Mouse (Mus musculus) limb, embryonic 14.5 days (tissue): ENCODE results near the gene Agtrap. TPM values are rescaled to one million over a fixed set of nuclear protein-coding genes. Genes with fewer than 3 reads are reported as not detected.

Experiments
- ATAC-seq: fragments of 200-750 bp; cut with Nextera tagmentation; 2 replicates; pipeline ENCODE4 v1.8.0; 2017; ENCODE audit warnings: low read depth, moderate number of reproducible peaks, moderate TSS enrichment; ENCODE audit not compliant: low FRiP score
- DNase-seq: peaks from one replicate; pipeline ENCODE4 v3.0.0-alpha.2; 2015; ENCODE audit warnings: low spot score
- H3K27ac ChIP-seq: fragments of 300-500 bp; sonication (generic); replicated peaks from 2 replicates; pipeline ENCODE4 v1.5.1; 2014; ENCODE audit warnings: low read depth, mild to moderate bottlenecking, low read length, moderate library complexity, mixed read lengths
- H3K27me3 ChIP-seq: fragments of 300-500 bp; sonication (generic); 2 replicates; pipeline ENCODE4 v1.6.1; 2014; ENCODE audit warnings: low read length, mixed read lengths; ENCODE audit not compliant: control insufficient read depth, insufficient read depth
- H3K36me3 ChIP-seq: fragments of 300-500 bp; sonication (generic); 2 replicates; pipeline ENCODE4 v1.6.1; 2014; ENCODE audit warnings: mild to moderate bottlenecking, low read length, moderate library complexity, mixed read lengths; ENCODE audit not compliant: control insufficient read depth, insufficient read depth
- H3K4me1 ChIP-seq: fragments of 300-500 bp; sonication (generic); 2 replicates; pipeline ENCODE4 v1.6.1; 2014; ENCODE audit warnings: antibody characterized with exemption, low read length, mixed read lengths; ENCODE audit not compliant: control insufficient read depth, insufficient read depth
- H3K4me2 ChIP-seq: fragments of 300-500 bp; sonication (generic); replicated peaks from 2 replicates; pipeline ENCODE4 v1.6.1; 2014; ENCODE audit warnings: low read depth, mild to moderate bottlenecking, low read length, moderate library complexity; ENCODE audit not compliant: severe bottlenecking
- H3K4me3 ChIP-seq: fragments of 300-500 bp; sonication (generic); replicated peaks from 2 replicates; pipeline ENCODE4 v1.5.1; 2014; ENCODE audit warnings: low read length
- H3K9ac ChIP-seq: fragments of 300-500 bp; sonication (generic); 2 replicates; pipeline ENCODE4 v1.6.1; 2014; ENCODE audit warnings: mild to moderate bottlenecking, low read depth, low read length, moderate library complexity; ENCODE audit not compliant: severe bottlenecking
- H3K9me3 ChIP-seq: fragments of 300-500 bp; sonication (generic); 2 replicates; pipeline ENCODE4 v1.6.1; 2016; ENCODE audit warnings: low read length; ENCODE audit not compliant: control insufficient read depth
- POLR2A ChIP-seq: fragments of 200-500 bp; IDR thresholded peaks from 2 replicates; pipeline ENCODE4 v1.8.0; 2012; ENCODE audit warnings: inconsistent platforms, mild to moderate bottlenecking, moderate library complexity, borderline replicate concordance; ENCODE audit not compliant: insufficient read depth, insufficient read length; ENCODE audit errors: extremely low read depth
- WGBS: fragments of 180-500 bp; shearing (Covaris S2); extraction: QIAGEN DNeasy Blood & Tissue Kit; methylation state at CpG from one replicate; pipeline ENCODE4 v1.1.7; 2014; 5-methylcytosine and 5-hydroxymethylcytosine counted together
- polyA plus RNA-seq, 2 experiments: library from polyadenylated mRNA; depleted of rRNA in 1 of 2; stranded (reverse) in 1 of 2; unstranded in 1 of 2; fragments of >200 nt; fragmentation: Nextera tagmentation in 1 of 2; extraction: Ambion mirVana in 1 of 2; gene quantifications; 2 replicates each; pipeline versions ENCODE4 v1.2.1 to v1.2.3; 2012 to 2014

The Agtrap gene
- polyA plus RNA-seq, 2 experiments: 11.0 to 17.6 TPM

DNA sequence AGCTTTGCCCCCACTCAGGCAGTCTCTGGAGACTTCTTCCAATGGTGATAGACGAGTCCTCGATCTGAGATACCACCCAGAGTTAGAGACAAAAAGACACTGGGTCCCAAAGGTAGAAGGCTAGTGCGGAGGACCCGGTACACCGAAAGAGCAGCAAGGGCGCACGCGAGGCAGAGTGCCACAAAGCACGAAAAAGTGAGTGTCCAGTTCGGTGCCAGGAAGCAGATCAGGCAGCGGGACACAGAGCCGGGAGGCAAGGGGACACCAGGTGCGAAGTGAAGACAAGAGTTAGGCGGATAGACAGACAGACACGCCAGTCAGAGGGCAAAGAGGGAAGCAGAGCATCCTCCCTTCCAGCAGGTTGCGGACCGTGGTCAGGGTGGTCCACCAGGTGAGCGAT lies 42.3 kb upstream of the Agtrap start, which contains the start of gene Mad2l2:
Gene Mad2l2 (plus strand): TSS at position 252 of the 400 bp plus-strand sequence.
- Histone ChIP-seq H3K4me3 (peak within 1 kb of the TSS; percentile 78), H3K4me1 (peaks cover 6% of the 10 kb centered on the region; the same call in 1 of the 2 replicates), H3K9me3 (no peaks in the 10 kb centered on the region), H3K36me3 (no peaks in the 10 kb centered on the region), H3K9ac (peak within 1 kb of the TSS; percentile 88), H3K4me2 (peak within 1 kb of the TSS; percentile 94), H3K27ac (peak within 1 kb of the TSS; percentile 38; the same call in 1 of the 2 replicates), H3K27me3 (peaks cover 16% of the 10 kb centered on the region; the same call in 1 of the 2 replicates)
- ATAC-seq (no peak), DNase-seq (no peak)
- TF ChIP-seq POLR2A: no peak
- 2% methylated on average over 17 of the region's 18 CpGs for WGBS

DNA sequence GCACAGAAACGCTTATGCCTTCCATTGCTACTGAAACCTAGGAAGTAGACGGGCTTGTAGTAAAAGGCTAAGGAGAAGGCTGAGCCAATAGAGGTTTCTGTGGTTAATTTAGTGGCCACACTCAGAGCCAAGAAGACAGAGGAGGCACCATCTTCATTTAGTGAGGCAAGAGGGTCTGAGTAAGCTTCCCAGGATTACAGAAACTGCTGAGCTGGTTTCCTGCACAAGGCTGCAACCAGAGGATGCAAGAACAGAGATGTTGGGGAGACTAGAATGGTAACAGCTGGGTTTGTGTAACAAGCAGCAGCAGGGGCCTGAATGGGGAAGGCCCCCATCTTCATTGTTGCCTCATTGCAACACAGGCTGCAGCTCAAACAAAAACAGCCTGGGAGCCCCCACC lies 40.8 kb upstream of the Agtrap start:
- Histone ChIP-seq H3K9ac (no peak overlapping the region), H3K27me3 (peaks cover 16% of the 10 kb centered on the region; the same call in 1 of the 2 replicates), H3K4me3 (no peak overlapping the region), H3K27ac (no peak overlapping the region), H3K4me2 (no peak overlapping the region), H3K36me3 (no peaks in the 10 kb centered on the region), H3K4me1 (peaks cover 6% of the 10 kb centered on the region; the same call in 1 of the 2 replicates), H3K9me3 (no peaks in the 10 kb centered on the region)
- DNase-seq: no peak
- WGBS: 77% methylated on average over 2 of the region's 2 CpGs
- no peak for TF ChIP-seq POLR2A
- no peak for ATAC-seq

GRCm38 (mm10) chr4:148128241-148128640 lies 40.4 kb upstream of the Agtrap start:
- Histone ChIP-seq H3K27ac (no peak overlapping the region), H3K36me3 (no peaks in the 10 kb centered on the region), H3K9me3 (no peaks in the 10 kb centered on the region), H3K9ac (no peak overlapping the region), H3K4me3 (no peak overlapping the region), H3K27me3 (peaks cover 16% of the 10 kb centered on the region; the same call in 1 of the 2 replicates), H3K4me2 (no peak overlapping the region), H3K4me1 (peaks cover 6% of the 10 kb centered on the region; the same call in 1 of the 2 replicates)
- TF ChIP-seq POLR2A: no peak
- DNase-seq (no peak), ATAC-seq (no peak)
- WGBS: 56% methylated on average over 1 of the region's 1 CpGs

DNA sequence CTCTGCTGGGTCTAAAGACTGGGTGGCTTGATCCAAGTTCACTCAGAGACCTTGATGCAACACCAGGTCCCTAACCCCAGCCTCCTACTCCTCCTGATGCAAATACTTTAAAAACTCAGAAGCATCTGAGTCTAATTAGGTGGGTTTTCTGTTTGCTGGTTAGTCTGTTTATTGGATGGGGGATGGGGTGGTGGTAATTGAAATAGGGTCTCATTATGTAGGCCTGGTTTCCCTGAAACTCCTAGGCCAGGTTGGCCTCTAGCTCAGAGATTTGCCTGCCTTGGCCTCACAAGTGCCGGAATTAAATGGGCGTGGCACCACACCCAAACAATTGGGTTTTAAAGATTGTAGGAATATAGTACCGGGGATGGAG lies 34.8 kb upstream of the Agtrap start:
- no peak overlapping the region for H3K27ac ChIP-seq
- no peaks in the 10 kb centered on the region for H3K36me3 ChIP-seq
- 21% methylated on average over 3 of the region's 3 CpGs for WGBS
- peaks cover 9% of the 10 kb centered on the region; the same call in 1 of the 2 replicates for H3K4me1 ChIP-seq
- no peak overlapping the region for H3K4me3 ChIP-seq
- peak; percentile 14; the same call in 1 of the 2 replicates for ATAC-seq
- no peaks in the 10 kb centered on the region for H3K9me3 ChIP-seq
- no peak overlapping the region for H3K4me2 ChIP-seq
- no peak for TF ChIP-seq POLR2A
- no peak overlapping the region for H3K9ac ChIP-seq
- no peaks in the 10 kb centered on the region for H3K27me3 ChIP-seq
- DNase-seq: no peak

DNA sequence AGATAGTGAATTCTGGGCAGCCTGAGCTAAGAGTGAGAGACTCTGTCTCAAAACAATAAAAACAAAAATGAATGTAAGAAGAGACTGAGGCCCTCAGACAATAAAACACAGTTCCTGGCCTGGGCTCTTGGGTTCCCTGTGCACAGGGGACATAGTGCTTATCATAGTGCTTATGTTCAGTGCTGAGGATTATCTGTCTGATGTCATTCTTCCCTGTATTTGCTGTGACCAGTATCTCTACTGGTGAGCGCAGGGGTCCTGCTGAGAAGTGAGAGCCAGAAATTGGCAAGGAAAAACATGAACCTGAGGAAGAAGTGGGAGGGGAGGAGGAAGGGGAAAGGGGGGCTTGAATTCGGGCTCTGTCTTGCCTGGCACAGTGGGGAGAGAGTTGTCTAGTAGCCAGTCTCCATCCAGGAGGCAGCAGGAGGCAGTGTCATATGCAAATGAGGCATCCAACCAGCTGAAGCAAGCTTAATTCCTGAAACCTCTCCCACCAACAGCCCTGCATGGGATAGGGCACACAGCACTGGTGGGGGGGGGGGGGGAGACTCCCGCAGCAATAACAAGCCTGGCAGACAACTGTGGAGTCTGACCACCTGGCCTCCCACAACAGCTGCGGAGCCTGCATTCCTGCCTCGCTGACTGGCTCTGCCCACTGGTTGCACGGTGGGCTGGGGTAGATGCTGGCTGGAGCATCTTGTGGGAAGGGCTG lies 34.3 kb upstream of the Agtrap start:
- Histone ChIP-seq H3K4me1 (peaks cover 9% of the 10 kb centered on the region; the same call in 1 of the 2 replicates), H3K36me3 (no peaks in the 10 kb centered on the region), H3K9ac (no peak overlapping the region), H3K27me3 (no peaks in the 10 kb centered on the region), H3K27ac (peak overlapping the region; percentile 26; the same call in 1 of the 2 replicates), H3K4me2 (no peak overlapping the region), H3K4me3 (no peak overlapping the region), H3K9me3 (no peaks in the 10 kb centered on the region)
- WGBS: 6% methylated on average over 6 of the region's 6 CpGs
- DNase-seq (peak; percentile 58), ATAC-seq (peak; percentile 92)
- TF ChIP-seq POLR2A: no peak

- no peak overlapping the region for H3K9ac ChIP-seq
- ATAC-seq (no peak), DNase-seq (no peak)
- no peak overlapping the region for H3K4me3 ChIP-seq
- no peaks in the 10 kb centered on the region for H3K36me3 ChIP-seq
- H3K4me2 ChIP-seq: no peak overlapping the region
- no peaks in the 10 kb centered on the region for H3K27me3 ChIP-seq
- no peak overlapping the region for H3K27ac ChIP-seq
- H3K4me1 ChIP-seq: peaks cover 9% of the 10 kb centered on the region; the same call in 1 of the 2 replicates
- H3K9me3 ChIP-seq: no peaks in the 10 kb centered on the region
- WGBS: 74% methylated on average over 4 of the region's 4 CpGs
- TF ChIP-seq POLR2A: no peak
Measured at GRCm38 (mm10) chr4:148121362-148121761, 33.5 kb upstream of the Agtrap start.
